Mouse (Mus musculus): Measurements from ENCODE around the gene Thrb. TPM values are rescaled to one million over a fixed set of nuclear protein-coding genes. Genes with fewer than 3 reads are reported as not detected.

Gene Thrb
- polyA plus RNA-seq, 1 experiment from 2014 or later, result 3.0 TPM

- H3K27ac ChIP-seq (ENCODE audit: low read depth, low read length), result no peak overlapping the region
Observed at GRCm38 (mm10) chr14:17989182-17989581, 329.1 kb downstream of the Thrb start.

GRCm38 (mm10) chr14:17990186-17990585 is 330.1 kb downstream of the Thrb start:
- Histone ChIP-seq H3K36me3 (ENCODE audit: control insufficient read depth, insufficient read depth, low read length) (no peaks in the 10 kb centered on the region), H3K4me1 (ENCODE audit: control insufficient read depth, insufficient read depth, low read depth, low read length) (no peaks in the 10 kb centered on the region), H3K27me3 (replicated peaks; ENCODE audit: control insufficient read depth, insufficient read depth, low read length) (no peaks in the 10 kb centered on the region), H3K9ac (ENCODE audit: low read depth, low read length) (no peak overlapping the region), H3K4me3 (ENCODE audit: low read length) (no peak overlapping the region), H3K27ac (ENCODE audit: low read depth, low read length) (no peak overlapping the region), H3K9me3 (ENCODE audit: control insufficient read depth, low read length) (no peaks in the 10 kb centered on the region), H3K4me2 (ENCODE audit: low read length) (no peak overlapping the region)
- peak; percentile 34; the same call in 1 of the 2 replicates for ATAC-seq
- WGBS, result 60% methylated on average over 2 of the region's 2 CpGs

More at GRCm38 (mm10) chr14:17989182-17989581, 329.1 kb downstream of the Thrb start:
- Histone ChIP-seq H3K4me3 (ENCODE audit: low read length) (no peak overlapping the region), H3K4me2 (ENCODE audit: low read length) (no peak overlapping the region), H3K4me1 (ENCODE audit: control insufficient read depth, insufficient read depth, low read depth, low read length) (no peaks in the 10 kb centered on the region), H3K27me3 (replicated peaks; ENCODE audit: control insufficient read depth, insufficient read depth, low read length) (no peaks in the 10 kb centered on the region), H3K9me3 (ENCODE audit: control insufficient read depth, low read length) (no peaks in the 10 kb centered on the region), H3K36me3 (ENCODE audit: control insufficient read depth, insufficient read depth, low read length) (no peaks in the 10 kb centered on the region), H3K9ac (ENCODE audit: low read depth, low read length) (no peak overlapping the region)
- 87% methylated on average over 4 of the region's 4 CpGs for WGBS
- ATAC-seq, result no peak

GRCm38 (mm10) chr14:18001886-18002285 is 341.8 kb downstream of the Thrb start:
- no peaks in the 10 kb centered on the region for H3K4me1 ChIP-seq (ENCODE audit: control insufficient read depth, insufficient read depth, low read depth, low read length)
- no peak overlapping the region for H3K4me2 ChIP-seq (ENCODE audit: low read length)
- H3K36me3 ChIP-seq (ENCODE audit: control insufficient read depth, insufficient read depth, low read length), result no peaks in the 10 kb centered on the region
- H3K4me3 ChIP-seq (ENCODE audit: low read length), result no peak overlapping the region
- no peaks in the 10 kb centered on the region for H3K9me3 ChIP-seq (ENCODE audit: control insufficient read depth, low read length)
- 82% methylated on average over 2 of the region's 2 CpGs for WGBS
- H3K9ac ChIP-seq (ENCODE audit: low read depth, low read length), result no peak overlapping the region
- H3K27ac ChIP-seq (ENCODE audit: low read depth, low read length), result no peak overlapping the region
- H3K27me3 ChIP-seq (replicated peaks; ENCODE audit: control insufficient read depth, insufficient read depth, low read length), result no peaks in the 10 kb centered on the region
- no peak for ATAC-seq

- Histone ChIP-seq H3K4me2 (ENCODE audit: low read length) (no peak overlapping the region), H3K4me3 (ENCODE audit: low read length) (no peak overlapping the region), H3K36me3 (ENCODE audit: control insufficient read depth, insufficient read depth, low read length) (no peaks in the 10 kb centered on the region), H3K4me1 (ENCODE audit: control insufficient read depth, insufficient read depth, low read depth, low read length) (no peaks in the 10 kb centered on the region), H3K27me3 (replicated peaks; ENCODE audit: control insufficient read depth, insufficient read depth, low read length) (no peaks in the 10 kb centered on the region), H3K9me3 (ENCODE audit: control insufficient read depth, low read length) (no peaks in the 10 kb centered on the region), H3K27ac (ENCODE audit: low read depth, low read length) (no peak overlapping the region), H3K9ac (ENCODE audit: low read depth, low read length) (no peak overlapping the region)
- WGBS, result 94% methylated on average over 1 of the region's 1 CpGs
- no peak for ATAC-seq
Observed at GRCm38 (mm10) chr14:18003686-18004085, 343.6 kb downstream of the Thrb start.

- no peak overlapping the region for H3K9ac ChIP-seq (ENCODE audit: low read depth, low read length)
- no peaks in the 10 kb centered on the region for H3K36me3 ChIP-seq (ENCODE audit: control insufficient read depth, insufficient read depth, low read length)
- 85% methylated on average over 3 of the region's 3 CpGs for WGBS
- ATAC-seq, result no peak
- no peaks in the 10 kb centered on the region for H3K4me1 ChIP-seq (ENCODE audit: control insufficient read depth, insufficient read depth, low read depth, low read length)
- H3K4me2 ChIP-seq (ENCODE audit: low read length), result no peak overlapping the region
- H3K27ac ChIP-seq (ENCODE audit: low read depth, low read length), result no peak overlapping the region
- no peaks in the 10 kb centered on the region for H3K27me3 ChIP-seq (replicated peaks; ENCODE audit: control insufficient read depth, insufficient read depth, low read length)
- no peak overlapping the region for H3K4me3 ChIP-seq (ENCODE audit: low read length)
- no peaks in the 10 kb centered on the region for H3K9me3 ChIP-seq (ENCODE audit: control insufficient read depth, low read length)
Observed at GRCm38 (mm10) chr14:18008524-18008923, 348.5 kb downstream of the Thrb start.

GRCm38 (mm10) chr14:18016604-18017003 is 356.5 kb downstream of the Thrb start:
- Histone ChIP-seq H3K27ac (ENCODE audit: low read depth, low read length) (no peak overlapping the region), H3K36me3 (ENCODE audit: control insufficient read depth, insufficient read depth, low read length) (no peaks in the 10 kb centered on the region), H3K4me1 (ENCODE audit: control insufficient read depth, insufficient read depth, low read depth, low read length) (no peaks in the 10 kb centered on the region), H3K4me3 (ENCODE audit: low read length) (no peak overlapping the region), H3K27me3 (replicated peaks; ENCODE audit: control insufficient read depth, insufficient read depth, low read length) (no peaks in the 10 kb centered on the region), H3K4me2 (ENCODE audit: low read length) (no peak overlapping the region), H3K9ac (ENCODE audit: low read depth, low read length) (no peak overlapping the region), H3K9me3 (ENCODE audit: control insufficient read depth, low read length) (no peaks in the 10 kb centered on the region)
- WGBS, result 90% methylated on average over 5 of the region's 5 CpGs
- no peak for ATAC-seq

- H3K27ac ChIP-seq (ENCODE audit: low read depth, low read length), result no peak overlapping the region
- H3K4me3 ChIP-seq (ENCODE audit: low read length), result no peak overlapping the region
- H3K4me1 ChIP-seq (ENCODE audit: control insufficient read depth, insufficient read depth, low read depth, low read length), result no peaks in the 10 kb centered on the region
- no peaks in the 10 kb centered on the region for H3K36me3 ChIP-seq (ENCODE audit: control insufficient read depth, insufficient read depth, low read length)
- 79% methylated on average over 4 of the region's 4 CpGs for WGBS
- no peaks in the 10 kb centered on the region for H3K9me3 ChIP-seq (ENCODE audit: control insufficient read depth, low read length)
- no peak overlapping the region for H3K4me2 ChIP-seq (ENCODE audit: low read length)
- no peak overlapping the region for H3K9ac ChIP-seq (ENCODE audit: low read depth, low read length)
- no peak for ATAC-seq
- H3K27me3 ChIP-seq (replicated peaks; ENCODE audit: control insufficient read depth, insufficient read depth, low read length), result no peaks in the 10 kb centered on the region
Observed at GRCm38 (mm10) chr14:18020128-18020527, 360.1 kb downstream of the Thrb start.

- WGBS, result 91% methylated on average over 3 of the region's 3 CpGs
- Histone ChIP-seq H3K4me1 (ENCODE audit: control insufficient read depth, insufficient read depth, low read depth, low read length) (no peaks in the 10 kb centered on the region), H3K27me3 (replicated peaks; ENCODE audit: control insufficient read depth, insufficient read depth, low read length) (no peaks in the 10 kb centered on the region), H3K36me3 (ENCODE audit: control insufficient read depth, insufficient read depth, low read length) (no peaks in the 10 kb centered on the region), H3K27ac (ENCODE audit: low read depth, low read length) (no peak overlapping the region), H3K4me3 (ENCODE audit: low read length) (no peak overlapping the region), H3K9ac (ENCODE audit: low read depth, low read length) (no peak overlapping the region), H3K9me3 (ENCODE audit: control insufficient read depth, low read length) (no peaks in the 10 kb centered on the region), H3K4me2 (ENCODE audit: low read length) (no peak overlapping the region)
- 0 out of 2 replicates have a peak, but pooled peaks have one; percentile 17 for ATAC-seq
Observed at GRCm38 (mm10) chr14:18020636-18021035, 360.6 kb downstream of the Thrb start.

GRCm38 (mm10) chr14:18021726-18022125 is 361.7 kb downstream of the Thrb start:
- no peak overlapping the region for H3K27ac ChIP-seq (ENCODE audit: low read depth, low read length)
- no peak for ATAC-seq
- H3K27me3 ChIP-seq (replicated peaks; ENCODE audit: control insufficient read depth, insufficient read depth, low read length), result no peaks in the 10 kb centered on the region
- 78% methylated on average over 2 of the region's 2 CpGs for WGBS
- no peak overlapping the region for H3K4me2 ChIP-seq (ENCODE audit: low read length)
- H3K4me1 ChIP-seq (ENCODE audit: control insufficient read depth, insufficient read depth, low read depth, low read length), result no peaks in the 10 kb centered on the region
- no peaks in the 10 kb centered on the region for H3K9me3 ChIP-seq (ENCODE audit: control insufficient read depth, low read length)
- no peak overlapping the region for H3K9ac ChIP-seq (ENCODE audit: low read depth, low read length)
- H3K4me3 ChIP-seq (ENCODE audit: low read length), result no peak overlapping the region
- no peaks in the 10 kb centered on the region for H3K36me3 ChIP-seq (ENCODE audit: control insufficient read depth, insufficient read depth, low read length)

- H3K36me3 ChIP-seq (ENCODE audit: control insufficient read depth, insufficient read depth, low read length), result no peaks in the 10 kb centered on the region
- no peaks in the 10 kb centered on the region for H3K9me3 ChIP-seq (ENCODE audit: control insufficient read depth, low read length)
- no peak for ATAC-seq
- no peak overlapping the region for H3K4me2 ChIP-seq (ENCODE audit: low read length)
- no peaks in the 10 kb centered on the region for H3K27me3 ChIP-seq (replicated peaks; ENCODE audit: control insufficient read depth, insufficient read depth, low read length)
- no peak overlapping the region for H3K9ac ChIP-seq (ENCODE audit: low read depth, low read length)
- no peak overlapping the region for H3K4me3 ChIP-seq (ENCODE audit: low read length)
- no peak overlapping the region for H3K27ac ChIP-seq (ENCODE audit: low read depth, low read length)
- no peaks in the 10 kb centered on the region for H3K4me1 ChIP-seq (ENCODE audit: control insufficient read depth, insufficient read depth, low read depth, low read length)
Observed at GRCm38 (mm10) chr14:18022351-18022750, 362.3 kb downstream of the Thrb start.
